8 mouse cellular contexts compared by ENCODE assay signal in genomic region chr17:35121871-35122303, GRCm38 (mm10). TPM values are rescaled to one million over a fixed set of nuclear protein-coding genes. Genes with fewer than 3 reads are reported as not detected.
DNase-seq lines count a peak whose midpoint lies in the region; ATAC-seq lines count a peak whose summit lies in the region.

TSS of gene Csnk2b (minus strand) at chr17:35122053.

- ATAC-seq in activated CD4-positive, CD25-positive, alpha-beta regulatory T cell, adult 4 months: peak; percentile 1
- peak; percentile 17; the same call in 1 of the 2 replicates for ATAC-seq in hindbrain, embryonic 12.5 days (ENCODE audit: low FRiP score)
- ATAC-seq in lung, embryonic 15.5 days (ENCODE audit: borderline replicate concordance, extremely low read depth, low FRiP score, low TSS enrichment): no peak; the same call in 1 of the 2 replicates

- peak within 1 kb of the TSS; percentile 97 for H3K4me2 ChIP-seq in hindbrain, embryonic 12.5 days (replicated peaks)
- H3K4me2 ChIP-seq in lung, embryonic 15.5 days: peak within 1 kb of the TSS; percentile 95

- peaks cover 34% of the 10 kb centered on the region for H3K36me3 ChIP-seq in hindbrain, embryonic 12.5 days
- H3K36me3 ChIP-seq in lung, embryonic 15.5 days: peaks cover 37% of the 10 kb centered on the region

- DNase-seq in cerebellum, adult 9-11 months: peak; percentile 86
- peak; percentile 42 to 49 for DNase-seq in frontal cortex, postnatal 25 days (ENCODE audit: low spot score in 2 of 2)
- peak; percentile 82 for DNase-seq in layer of hippocampus, adult 9-11 months
- peak; percentile 81 for DNase-seq in retina, embryonic 14.5 days (ENCODE audit: low spot score)
- DNase-seq in urinary bladder, postnatal 36 days (ENCODE audit: low spot score in 2 of 2): no peak

- H3K27me3 ChIP-seq in hindbrain, embryonic 12.5 days: no peaks in the 10 kb centered on the region
- H3K27me3 ChIP-seq in lung, embryonic 15.5 days: no peaks in the 10 kb centered on the region

- under 1% methylated on average over 19 of the region's 19 CpGs for WGBS in hindbrain, embryonic 12.5 days
- under 1% methylated on average over 19 of the region's 19 CpGs for WGBS in lung, embryonic 15.5 days

- H3K4me3 ChIP-seq in hindbrain, embryonic 12.5 days: peak within 1 kb of the TSS; percentile 74
- peak within 1 kb of the TSS; percentile 81 for H3K4me3 ChIP-seq in lung, embryonic 15.5 days

- no peaks in the 10 kb centered on the region for H3K9me3 ChIP-seq in hindbrain, embryonic 12.5 days (replicated peaks)
- no peaks in the 10 kb centered on the region for H3K9me3 ChIP-seq in lung, embryonic 15.5 days

- peak within 1 kb of the TSS; percentile 88 for H3K9ac ChIP-seq in hindbrain, embryonic 12.5 days
- H3K9ac ChIP-seq in lung, embryonic 15.5 days: peak within 1 kb of the TSS; percentile 91

- H3K27ac ChIP-seq in hindbrain, embryonic 12.5 days: peak within 1 kb of the TSS; percentile 91
- peak within 1 kb of the TSS; percentile 86 for H3K27ac ChIP-seq in lung, embryonic 15.5 days

- peaks cover 30% of the 10 kb centered on the region for H3K4me1 ChIP-seq in hindbrain, embryonic 12.5 days
- H3K4me1 ChIP-seq in lung, embryonic 15.5 days: peaks cover 37% of the 10 kb centered on the region

RNA-seq across cellular contexts. Expression of gene Csnk2b, which starts in this region (rescaled TPM):
- polyA plus RNA-seq in activated CD4-positive, CD25-positive, alpha-beta regulatory T cell, adult 4 months (2017; shearing (Covaris generic)): 100 to 1,000 TPM; 274 to 355 TPM
- polyA plus RNA-seq in hindbrain, embryonic 12.5 days (2016; fragmentation: Nextera tagmentation; extraction: Ambion mirVana): 237 and 276 TPM in 2 replicates
- polyA plus RNA-seq in lung, embryonic 15.5 days (2015; fragmentation: Nextera tagmentation; extraction: Ambion mirVana): 265 TPM in 2 replicates

Comparison
In these comparisons a context has a peak if more than half of its experiments do, and no peak if none do; other contexts are left out.
1. DNase-seq: peak in cerebellum, adult 9-11 months (single experiment), frontal cortex, postnatal 25 days (2 of 2), layer of hippocampus, adult 9-11 months (single experiment) and retina, embryonic 14.5 days (single experiment); none in urinary bladder, postnatal 36 days (0 of 2).